Mouse (Mus musculus) ES-E14 (cell line): ENCODE measurements around the gene Map4k1.

Experiments used
- CHD2 ChIP-seq: IDR thresholded peaks from 2 replicates; pipeline ENCODE4 v1.6.1; 2014; ENCODE audit warnings: mild to moderate bottlenecking, low read depth, low read length, inconsistent platforms
- MAFK ChIP-seq: IDR thresholded peaks from 2 replicates; pipeline ENCODE4 v1.6.1; 2014; ENCODE audit warnings: mild to moderate bottlenecking, low read depth, low read length, inconsistent platforms; ENCODE audit not compliant: insufficient read depth
- ZC3H11A ChIP-seq: IDR thresholded peaks from 2 replicates; pipeline ENCODE4 v1.6.1; 2012; ENCODE audit warnings: low read depth, mild to moderate bottlenecking, inconsistent platforms, low read length, borderline replicate concordance
- ZNF384 ChIP-seq: IDR thresholded peaks from 2 replicates; pipeline ENCODE4 v1.6.1; 2012; ENCODE audit warnings: low read depth, low read length, inconsistent platforms

- no peak for TF ChIP-seq CHD2
- no peak for TF ChIP-seq ZNF384
- no peak for TF ChIP-seq ZC3H11A
- no peak for TF ChIP-seq MAFK
Measured at GRCm38 (mm10) chr7:28983849-28984248, 2.0 kb downstream of the Map4k1 start.
